Mouse (Mus musculus) forebrain, postnatal 0 days (tissue): Measurements from ENCODE around the gene Cep41. TPM values are rescaled to one million over a fixed set of nuclear protein-coding genes. Genes with fewer than 3 reads are reported as not detected.

ENCODE experiments used
- ATAC-seq: fragments of 200-750 bp; cut with Nextera tagmentation; 2 replicates; pipeline ENCODE4 v1.8.0; 2017; ENCODE audit warnings: mild to moderate bottlenecking, moderate library complexity
- DNase-seq: peaks from one replicate; pipeline ENCODE4 v3.0.0-alpha.2; 2015
- H3K27ac ChIP-seq: fragments of 300-500 bp; sonication (generic); 2 replicates; pipeline ENCODE4 v1.5.1; 2014; ENCODE audit warnings: low read depth, mild to moderate bottlenecking, antibody characterized with exemption, low read length, moderate library complexity, mixed read lengths
- H3K27me3 ChIP-seq: fragments of 300-500 bp; sonication (generic); 2 replicates; pipeline ENCODE4 v1.6.1; 2014; ENCODE audit warnings: mild to moderate bottlenecking, low read length, mixed read lengths; ENCODE audit not compliant: insufficient read depth
- H3K36me3 ChIP-seq: fragments of 300-500 bp; sonication (generic); 2 replicates; pipeline ENCODE4 v1.6.1; 2014; ENCODE audit warnings: mild to moderate bottlenecking, moderate library complexity; ENCODE audit not compliant: insufficient read depth
- H3K4me1 ChIP-seq: fragments of 300-500 bp; sonication (generic); 2 replicates; pipeline ENCODE4 v1.6.1; 2014; ENCODE audit warnings: antibody characterized with exemption; ENCODE audit not compliant: insufficient read depth
- H3K4me2 ChIP-seq: fragments of 300-500 bp; sonication (generic); 2 replicates; pipeline ENCODE4 v1.6.1; 2014; ENCODE audit warnings: low read depth, mild to moderate bottlenecking, moderate library complexity
- H3K4me3 ChIP-seq: fragments of 300-500 bp; sonication (generic); 2 replicates; pipeline ENCODE4 v1.5.1; 2014; ENCODE audit warnings: low read depth, low read length, mixed read lengths
- H3K9ac ChIP-seq: fragments of 300-500 bp; sonication (generic); 2 replicates; pipeline ENCODE4 v1.6.1; 2014; ENCODE audit warnings: mild to moderate bottlenecking
- H3K9me3 ChIP-seq: fragments of 300-500 bp; sonication (generic); 2 replicates; pipeline ENCODE4 v1.6.1; 2016; ENCODE audit warnings: low read length
- CTCF ChIP-seq: sonication (generic); IDR thresholded peaks from 2 replicates; pipeline ENCODE4 v1.5.1; 2016; ENCODE audit warnings: antibody characterized with exemption, control low read depth, low read depth
- WGBS: fragments of 180-500 bp; shearing (Covaris S2); extraction: QIAGEN DNeasy Blood & Tissue Kit; methylation state at CpG from one replicate; pipeline ENCODE4 v1.1.7; 2014; 5-methylcytosine and 5-hydroxymethylcytosine counted together
- polyA plus RNA-seq: library from polyadenylated mRNA; unstranded; fragments of >200 nt; fragmentation: Nextera tagmentation; extraction: Ambion mirVana; gene quantifications from 2 replicates; pipeline ENCODE4 v1.2.1, GENCODE M21; 2015
- total RNA-seq: library from RNA; depleted of rRNA; stranded (reverse); fragments of >200 nt; gene quantifications from 2 replicates; pipeline ENCODE4 v1.2.3, GENCODE M21; 2014

The Cep41 gene
- total and polyA plus RNA-seq, 2 experiments from 2014 or later, result 10.6 to 14.1 TPM

- no peaks in the 10 kb centered on the region for H3K27me3 ChIP-seq
- WGBS, result 15% methylated on average over 9 of the region's 9 CpGs
- no peak for DNase-seq
- no peak overlapping the region for H3K4me3 ChIP-seq
- H3K4me1 ChIP-seq, result peaks cover 29% of the 10 kb centered on the region
- H3K36me3 ChIP-seq, result no peaks in the 10 kb centered on the region
- H3K9ac ChIP-seq, result peak overlapping the region; percentile 45
- peak overlapping the region; percentile 41 for H3K4me2 ChIP-seq
- no peaks in the 10 kb centered on the region for H3K9me3 ChIP-seq
- no peak for TF ChIP-seq CTCF
- H3K27ac ChIP-seq, result peak overlapping the region; percentile 88
- ATAC-seq, result peak; percentile 81
These were observed 18.8 kb downstream of the Cep41 start for GRCm38 (mm10) chr6:30674714-30675280.

DNA sequence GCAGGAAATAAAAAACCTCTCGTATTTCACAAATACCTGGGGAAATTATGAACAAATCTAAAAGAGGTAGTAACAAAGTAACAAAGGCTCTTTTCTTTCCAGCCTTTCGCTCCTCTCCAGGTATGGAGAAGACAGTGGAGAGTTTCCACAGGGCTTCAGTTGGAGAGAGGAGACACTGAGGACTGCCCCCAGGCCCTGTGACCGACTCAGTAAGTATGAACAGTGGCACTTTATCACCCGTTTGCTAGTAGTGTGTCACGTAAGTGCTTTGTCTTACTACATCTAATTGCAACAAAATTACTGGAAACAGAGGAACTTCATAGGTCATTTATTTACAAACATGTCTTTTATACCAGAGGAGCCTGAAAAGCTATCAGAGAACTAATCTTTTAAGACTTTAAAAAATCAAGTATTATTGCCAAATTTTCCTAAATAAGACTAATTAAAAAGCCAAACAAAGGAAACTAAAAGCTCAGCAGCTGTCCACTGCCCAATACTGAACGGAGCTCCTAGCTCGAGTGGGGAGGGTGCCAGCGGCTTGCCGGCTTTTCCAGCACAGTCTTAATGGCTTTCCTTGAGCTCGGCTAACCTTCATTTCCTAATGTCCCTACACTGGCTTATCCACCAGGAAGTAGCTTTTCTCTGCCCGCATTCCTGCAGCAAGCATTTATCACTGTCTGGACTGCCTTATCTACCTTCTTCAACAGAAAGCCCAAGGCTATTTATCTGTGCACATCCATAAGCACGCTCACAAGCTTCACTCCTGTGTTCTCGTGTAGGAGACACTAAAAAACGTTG, 19.6 kb downstream of the Cep41 start:
- Histone ChIP-seq H3K27me3 (no peaks in the 10 kb centered on the region), H3K4me1 (peaks cover 29% of the 10 kb centered on the region), H3K4me3 (no peak overlapping the region), H3K4me2 (peak overlapping the region; percentile 41), H3K27ac (peak overlapping the region; percentile 88), H3K36me3 (no peaks in the 10 kb centered on the region), H3K9me3 (no peaks in the 10 kb centered on the region), H3K9ac (0 out of 2 replicates have a peak overlapping the region, but pooled peaks have one; percentile 25)
- peak; percentile 71 for DNase-seq
- 13% methylated on average over 14 of the region's 14 CpGs for WGBS
- no peak for TF ChIP-seq CTCF
- no peak for ATAC-seq

- WGBS, result 61% methylated on average over 5 of the region's 5 CpGs
- no peak overlapping the region for H3K4me3 ChIP-seq
- no peak overlapping the region for H3K9ac ChIP-seq
- DNase-seq (no peak), ATAC-seq (no peak)
- no peaks in the 10 kb centered on the region for H3K36me3 ChIP-seq
- H3K27me3 ChIP-seq, result no peaks in the 10 kb centered on the region
- H3K4me2 ChIP-seq, result no peak overlapping the region
- no peak overlapping the region for H3K27ac ChIP-seq
- peaks cover 24% of the 10 kb centered on the region for H3K4me1 ChIP-seq
- no peaks in the 10 kb centered on the region for H3K9me3 ChIP-seq
- no peak for TF ChIP-seq CTCF
These were observed 21.9 kb downstream of the Cep41 start for GRCm38 (mm10) chr6:30671696-30672095.

DNA sequence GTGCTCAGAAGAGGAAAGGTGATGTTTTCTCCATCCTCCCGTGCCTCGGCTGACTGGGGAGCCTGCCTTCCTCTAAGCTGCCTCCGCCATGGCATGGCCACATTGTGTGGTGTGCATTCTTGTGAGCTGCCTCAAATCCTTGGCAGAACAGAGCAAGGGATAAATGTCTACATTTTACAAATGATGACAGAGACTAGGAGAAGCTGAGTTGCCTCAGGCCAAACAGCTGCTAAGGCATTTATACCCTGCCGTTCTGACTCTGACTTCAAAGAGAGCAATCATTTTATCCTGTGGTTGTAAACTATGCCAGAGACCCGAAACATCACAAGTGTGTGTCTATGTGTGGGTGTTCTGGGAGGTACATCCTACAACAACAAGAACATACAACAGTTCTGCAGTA, 26.0 kb downstream of the Cep41 start:
- Histone ChIP-seq H3K4me3 (no peak overlapping the region), H3K36me3 (no peaks in the 10 kb centered on the region), H3K9me3 (no peaks in the 10 kb centered on the region), H3K4me1 (no peaks in the 10 kb centered on the region), H3K9ac (no peak overlapping the region), H3K27ac (no peak overlapping the region), H3K4me2 (no peak overlapping the region), H3K27me3 (no peaks in the 10 kb centered on the region)
- ATAC-seq (no peak), DNase-seq (no peak)
- WGBS, result 51% methylated on average over 5 of the region's 5 CpGs
- TF ChIP-seq CTCF, result no peak

GRCm38 (mm10) chr6:30666043-30666442, 27.5 kb downstream of the Cep41 start:
- H3K27me3 ChIP-seq, result no peaks in the 10 kb centered on the region
- no peaks in the 10 kb centered on the region for H3K36me3 ChIP-seq
- ATAC-seq (no peak), DNase-seq (no peak)
- TF ChIP-seq CTCF, result no peak
- H3K9me3 ChIP-seq, result no peaks in the 10 kb centered on the region
- H3K4me2 ChIP-seq, result no peak overlapping the region
- no peak overlapping the region for H3K4me3 ChIP-seq
- 51% methylated on average over 6 of the region's 6 CpGs for WGBS
- no peak overlapping the region for H3K9ac ChIP-seq
- no peak overlapping the region for H3K27ac ChIP-seq
- H3K4me1 ChIP-seq, result no peaks in the 10 kb centered on the region

DNA sequence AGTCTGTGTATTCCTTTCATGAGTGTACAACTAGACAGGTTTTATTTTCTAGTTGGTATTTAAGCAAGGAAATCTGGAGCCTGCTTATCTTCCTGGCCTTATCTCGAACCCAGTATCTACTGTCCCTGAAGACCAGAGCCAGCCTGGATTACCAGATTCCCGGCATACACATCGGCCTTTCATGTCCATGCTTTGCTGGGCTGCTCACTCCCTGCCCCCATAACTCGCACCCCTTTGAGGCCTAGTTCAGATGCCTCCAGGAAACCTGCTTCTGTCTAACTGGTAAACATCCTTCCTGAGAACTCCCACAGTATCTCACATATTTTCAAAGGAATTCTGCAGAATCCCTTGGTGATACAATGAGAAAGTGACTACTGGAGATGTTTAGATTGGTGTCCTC, 28.3 kb downstream of the Cep41 start:
- Histone ChIP-seq H3K4me2 (no peak overlapping the region), H3K36me3 (no peaks in the 10 kb centered on the region), H3K27me3 (no peaks in the 10 kb centered on the region), H3K9me3 (no peaks in the 10 kb centered on the region), H3K4me3 (no peak overlapping the region), H3K4me1 (no peaks in the 10 kb centered on the region), H3K9ac (no peak overlapping the region), H3K27ac (no peak overlapping the region)
- 60% methylated on average over 4 of the region's 4 CpGs for WGBS
- ATAC-seq (no peak), DNase-seq (no peak)
- TF ChIP-seq CTCF, result no peak

- Histone ChIP-seq H3K27ac (no peak overlapping the region), H3K9ac (no peak overlapping the region), H3K4me3 (no peak overlapping the region), H3K4me1 (no peaks in the 10 kb centered on the region), H3K27me3 (no peaks in the 10 kb centered on the region), H3K9me3 (no peaks in the 10 kb centered on the region), H3K4me2 (no peak overlapping the region), H3K36me3 (no peaks in the 10 kb centered on the region)
- DNase-seq (peak; percentile 15), ATAC-seq (no peak)
- no peak for TF ChIP-seq CTCF
- WGBS, result 16% methylated on average over 6 of the region's 6 CpGs
These were observed 28.8 kb downstream of the Cep41 start for GRCm38 (mm10) chr6:30664776-30665175.
